Mouse (Mus musculus) embryonic fibroblast, embryonic 13.5 days (primary cell): ENCODE measurements around the gene March6. TPM values are rescaled to one million over a fixed set of nuclear protein-coding genes. Genes with fewer than 3 reads are reported as not detected.

ENCODE experiments used
- H3K27ac ChIP-seq: 2 replicates; pipeline ENCODE4 v1.5.1; 2012; ENCODE audit warnings: low read length, control low read depth, inconsistent platforms; ENCODE audit not compliant: insufficient read depth
- H3K4me1 ChIP-seq: 2 replicates; pipeline ENCODE4 v1.6.1; 2011; ENCODE audit warnings: low read length; ENCODE audit not compliant: control insufficient read depth, insufficient read depth
- H3K4me3 ChIP-seq: 2 replicates; pipeline ENCODE4 v1.5.1; 2011; ENCODE audit warnings: mild to moderate bottlenecking, control low read depth, low read length; ENCODE audit not compliant: insufficient read depth
- CTCF ChIP-seq: IDR thresholded peaks from 2 replicates; pipeline ENCODE4 v1.5.1; 2011; ENCODE audit warnings: mild to moderate bottlenecking, control low read depth, low read length, moderate library complexity, borderline replicate concordance; ENCODE audit not compliant: insufficient read depth
- POLR2A ChIP-seq: IDR thresholded peaks from 2 replicates; pipeline ENCODE4 v1.6.1; 2011; ENCODE audit warnings: low read depth, mild to moderate bottlenecking, control low read depth, low read length, moderate library complexity
- polyA plus RNA-seq: library from polyadenylated mRNA; stranded (reverse); fragments of >200 nt; gene quantifications from 2 replicates; pipeline ENCODE4 v1.2.4, GENCODE M21; 2011; ENCODE audit warnings: low read depth; ENCODE audit not compliant: missing spikeins, insufficient read length

The March6 gene
- polyA plus RNA-seq, 1 experiment, result 42.7 TPM

DNA sequence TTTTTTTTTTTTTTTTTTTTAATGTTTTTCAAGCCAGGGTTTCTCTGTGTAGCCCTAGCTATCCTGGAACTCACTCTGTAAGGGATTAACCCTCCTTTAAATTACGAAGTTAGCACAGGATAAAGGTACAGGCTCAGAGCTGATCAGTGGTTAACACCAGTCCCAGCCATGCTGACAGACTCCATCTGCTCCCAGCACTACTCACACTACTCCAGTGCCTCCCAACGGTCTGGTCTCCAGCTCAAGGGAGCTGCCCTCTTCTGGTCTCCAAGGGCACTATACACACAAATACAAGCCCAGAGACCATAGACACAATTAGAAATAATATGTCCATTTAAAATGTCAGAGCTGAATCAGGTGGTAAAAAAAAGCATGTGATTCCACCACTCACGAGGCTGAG is 36.5 kb downstream of the March6 start:
- no peak for TF ChIP-seq CTCF
- TF ChIP-seq POLR2A, result no peak
- Histone ChIP-seq H3K4me1 (no peaks in the 10 kb centered on the region), H3K27ac (no peak overlapping the region), H3K4me3 (no peak overlapping the region)

DNA sequence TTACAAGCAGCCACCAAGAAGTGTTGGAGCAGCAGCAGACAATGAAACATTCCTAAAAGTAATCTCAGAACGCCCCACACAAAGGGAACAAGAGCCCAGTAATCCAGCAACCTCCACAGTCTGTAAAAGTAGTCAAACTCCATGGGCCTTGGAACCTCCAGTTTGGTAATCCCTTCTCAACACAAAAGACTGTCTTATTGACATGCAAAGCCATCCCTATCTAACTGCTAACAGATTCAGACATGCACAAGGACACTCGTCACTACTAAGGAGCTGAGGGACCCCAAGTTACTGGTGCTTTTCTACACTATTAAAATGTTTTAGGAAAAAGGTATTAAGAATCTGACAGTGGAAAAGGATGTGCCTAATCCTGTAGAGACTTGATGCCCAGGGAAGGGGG is 43.4 kb downstream of the March6 start:
- no peak for TF ChIP-seq POLR2A
- no peak for TF ChIP-seq CTCF
- Histone ChIP-seq H3K27ac (no peak overlapping the region), H3K4me3 (no peak overlapping the region), H3K4me1 (no peaks in the 10 kb centered on the region; the same call in 1 of the 2 replicates)

DNA sequence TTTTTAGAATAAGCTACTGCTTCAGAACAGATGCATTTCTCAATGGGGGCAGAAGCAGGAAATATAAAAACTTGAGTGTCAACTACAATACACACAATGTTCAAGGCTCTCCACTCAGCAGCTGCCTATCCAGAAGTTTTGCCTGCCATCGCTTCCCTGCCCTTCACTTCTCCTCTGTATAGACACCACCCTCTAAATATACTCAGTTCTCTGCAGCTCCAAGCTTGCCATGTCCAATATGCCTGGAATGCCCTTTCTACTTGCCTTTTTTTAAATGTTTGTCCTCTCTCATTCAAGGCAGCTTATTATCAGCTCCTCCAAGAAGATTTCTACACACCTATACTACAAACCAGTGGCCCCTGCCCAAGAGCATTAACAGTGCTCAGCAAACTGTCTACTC is 54.2 kb downstream of the March6 start:
- Histone ChIP-seq H3K27ac (no peak overlapping the region), H3K4me3 (no peak overlapping the region), H3K4me1 (peaks cover 5% of the 10 kb centered on the region)
- no peak for TF ChIP-seq POLR2A
- no peak for TF ChIP-seq CTCF

DNA sequence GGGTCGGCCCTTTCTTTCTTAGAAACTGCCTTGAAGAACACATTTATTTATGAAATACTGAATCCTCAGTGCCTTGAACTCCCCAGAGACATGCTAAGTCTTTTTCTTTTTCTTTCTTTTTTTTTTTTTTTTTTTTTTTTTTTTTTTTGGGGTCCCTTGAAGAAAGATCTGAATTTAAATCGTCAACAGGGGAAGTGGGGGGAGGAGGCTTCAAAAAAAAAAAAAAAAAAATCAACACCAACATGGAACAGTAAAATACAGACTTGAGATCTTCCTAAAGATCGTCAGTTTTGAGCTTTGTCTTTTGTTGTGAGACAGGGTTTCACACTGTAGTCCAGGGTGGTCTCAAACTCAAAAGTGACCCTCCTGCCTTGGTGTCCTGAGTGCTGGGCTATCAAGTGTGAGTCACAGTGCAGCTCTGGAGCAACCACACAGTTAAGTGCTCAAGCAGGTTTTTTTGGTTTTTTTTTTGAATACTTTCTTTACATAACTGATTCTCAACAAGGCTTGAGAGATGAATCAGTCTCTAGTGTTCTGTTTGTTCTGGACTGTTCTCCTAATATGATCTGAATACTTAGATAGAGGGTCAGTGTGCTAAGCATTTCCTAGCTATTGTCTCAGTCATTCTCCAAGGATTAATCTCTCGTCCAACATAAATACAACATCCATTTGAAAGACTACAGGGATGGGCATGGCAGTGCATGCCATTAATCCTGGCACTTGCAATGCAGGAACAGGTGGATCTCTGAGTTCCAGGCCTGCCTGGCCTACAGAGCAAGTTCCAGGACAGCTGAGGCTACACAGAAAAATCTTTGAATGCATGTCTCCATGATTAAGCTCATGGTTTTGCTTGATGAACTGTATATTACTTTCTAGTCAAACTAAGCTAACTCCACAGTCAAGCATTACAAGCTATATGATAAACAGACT is 57.9 kb downstream of the March6 start:
- no peak for TF ChIP-seq CTCF
- TF ChIP-seq POLR2A, result no peak
- no peak overlapping the region for H3K4me3 ChIP-seq
- peak overlapping the region; percentile 64 for H3K27ac ChIP-seq
- H3K4me1 ChIP-seq, result peaks cover 5% of the 10 kb centered on the region

DNA sequence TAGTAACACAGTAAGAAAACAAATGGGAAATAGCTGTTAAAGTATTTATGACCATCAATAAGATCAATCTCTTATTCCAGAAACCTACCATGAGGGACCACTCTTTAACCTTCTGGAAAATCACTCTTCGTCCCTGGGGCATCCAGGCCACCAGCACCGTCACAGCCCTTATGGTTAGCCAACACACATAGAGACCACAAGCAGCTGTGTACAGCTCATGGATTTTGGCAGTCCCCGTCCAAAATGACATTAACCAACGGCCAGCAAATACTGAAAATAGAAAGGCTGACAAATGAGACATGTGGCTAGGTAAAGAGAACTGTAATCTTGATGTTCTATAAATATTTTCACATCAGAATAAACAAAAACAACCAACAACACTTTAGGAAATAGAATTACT is 59.3 kb downstream of the March6 start:
- TF ChIP-seq POLR2A (no peak), CTCF (no peak)
- Histone ChIP-seq H3K4me1 (peaks cover 5% of the 10 kb centered on the region), H3K27ac (no peak overlapping the region), H3K4me3 (no peak overlapping the region)

DNA sequence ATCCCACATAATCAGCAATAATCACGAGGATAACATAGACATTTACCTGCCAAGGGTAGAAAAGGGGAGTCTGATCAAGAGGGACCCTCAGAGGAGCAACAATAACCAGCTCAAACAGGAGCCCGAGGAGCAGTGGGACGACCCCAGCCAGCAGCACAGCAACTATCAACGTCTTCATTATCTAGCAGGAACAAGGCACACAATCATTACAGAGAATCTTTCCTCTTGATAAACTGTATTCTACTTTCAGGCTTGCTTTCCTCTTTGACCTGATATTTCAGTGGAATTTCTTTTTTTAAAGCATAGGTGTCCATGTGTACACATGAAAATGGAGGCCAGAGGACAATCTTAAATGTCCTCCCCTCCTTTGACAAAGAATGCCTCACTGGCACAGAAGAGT is 61.4 kb downstream of the March6 start:
- no peak overlapping the region for H3K4me3 ChIP-seq
- no peak for TF ChIP-seq POLR2A
- TF ChIP-seq CTCF, result no peak
- H3K4me1 ChIP-seq, result peaks cover 5% of the 10 kb centered on the region
- H3K27ac ChIP-seq, result no peak overlapping the region

DNA sequence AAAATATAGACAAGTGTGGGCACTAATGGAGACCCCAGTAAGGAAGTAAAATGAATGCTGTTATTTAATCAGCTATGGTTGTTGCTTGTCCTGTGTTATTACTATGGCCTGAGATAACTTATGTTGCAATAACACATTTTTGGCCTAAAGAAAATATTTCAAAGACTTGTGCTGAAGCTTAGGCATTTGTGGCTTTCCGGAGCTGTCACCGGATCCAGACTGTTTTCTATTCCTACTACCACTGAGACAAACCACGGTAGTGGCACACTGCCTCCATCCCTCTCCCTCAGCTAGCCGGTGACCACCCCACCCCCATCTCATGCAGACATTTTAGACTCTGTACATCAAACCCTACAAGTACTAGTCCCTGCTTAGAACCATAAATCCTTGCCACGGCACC is 62.0 kb downstream of the March6 start:
- Histone ChIP-seq H3K4me1 (peaks cover 4% of the 10 kb centered on the region), H3K27ac (no peak overlapping the region), H3K4me3 (no peak overlapping the region)
- TF ChIP-seq POLR2A (no peak), CTCF (no peak)

DNA sequence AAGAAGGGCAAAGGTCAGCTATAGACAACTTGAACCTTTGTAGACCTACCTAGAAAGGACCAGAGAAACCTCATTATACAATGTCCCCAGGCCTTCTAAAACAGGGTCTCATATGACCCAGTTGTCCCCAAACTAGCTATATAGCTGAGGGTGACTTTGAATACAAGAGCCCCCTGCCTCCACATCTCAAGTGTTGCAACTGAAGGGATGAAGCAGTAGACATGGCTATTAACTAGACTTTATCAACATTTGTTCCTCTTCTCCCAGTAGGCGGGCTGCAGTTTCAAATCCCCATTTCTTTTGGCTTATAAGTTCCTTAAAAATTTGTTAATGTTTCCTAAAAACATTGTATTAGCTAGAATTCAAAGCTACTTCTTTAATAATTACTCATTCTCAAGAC is 64.1 kb downstream of the March6 start:
- Histone ChIP-seq H3K27ac (no peak overlapping the region), H3K4me1 (no peaks in the 10 kb centered on the region), H3K4me3 (no peak overlapping the region)
- TF ChIP-seq POLR2A, result no peak
- no peak for TF ChIP-seq CTCF

DNA sequence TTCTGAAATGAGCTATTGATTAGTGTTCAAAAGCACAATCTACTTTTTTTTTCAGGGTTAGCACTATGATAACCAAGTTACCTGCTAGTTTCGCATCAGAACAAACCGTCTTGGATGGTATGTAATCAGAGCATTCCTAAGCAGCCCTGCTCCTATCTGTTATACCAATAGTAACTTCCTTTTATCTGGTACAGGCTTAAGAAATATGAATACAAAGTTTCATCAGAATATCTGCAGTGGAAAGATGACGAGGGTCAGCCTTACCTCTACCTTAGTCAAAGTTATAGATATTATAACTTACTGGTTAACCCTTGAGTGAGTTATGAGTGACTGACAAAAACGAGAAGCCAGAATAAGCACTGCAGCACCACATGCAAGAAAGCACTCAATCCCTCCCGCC is 64.6 kb downstream of the March6 start:
- Histone ChIP-seq H3K27ac (no peak overlapping the region), H3K4me1 (no peaks in the 10 kb centered on the region), H3K4me3 (no peak overlapping the region)
- TF ChIP-seq POLR2A (no peak), CTCF (no peak)

DNA sequence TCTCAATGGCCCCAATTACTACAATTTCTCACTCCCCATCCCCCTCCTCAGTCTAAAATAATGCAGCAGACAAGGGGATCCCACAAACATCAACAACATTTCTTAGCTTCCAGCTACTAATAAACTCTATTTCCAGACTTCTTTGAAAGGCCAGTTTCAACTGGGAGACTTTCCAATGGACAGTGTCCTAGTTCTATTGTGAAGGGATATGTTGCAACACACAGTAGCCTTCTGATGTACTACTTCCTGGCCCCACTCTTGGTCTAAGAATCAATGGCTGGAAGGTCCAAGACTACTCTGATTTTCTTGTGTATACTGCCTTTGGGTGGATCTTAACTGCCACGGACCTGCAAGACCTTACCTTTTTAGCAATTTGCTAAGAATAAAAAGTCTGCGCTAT is 65.0 kb downstream of the March6 start:
- H3K4me3 ChIP-seq, result no peak overlapping the region
- no peak overlapping the region for H3K27ac ChIP-seq
- no peaks in the 10 kb centered on the region for H3K4me1 ChIP-seq
- no peak for TF ChIP-seq CTCF
- no peak for TF ChIP-seq POLR2A
